Mouse (Mus musculus): ENCODE data around the gene Gcc2.
"Not testable (repeated sequence)": the region's sequence is repeated elsewhere in the genome, so short reads cannot be mapped to it uniquely, and the experiment has no call there.

The Gcc2 gene

DNA sequence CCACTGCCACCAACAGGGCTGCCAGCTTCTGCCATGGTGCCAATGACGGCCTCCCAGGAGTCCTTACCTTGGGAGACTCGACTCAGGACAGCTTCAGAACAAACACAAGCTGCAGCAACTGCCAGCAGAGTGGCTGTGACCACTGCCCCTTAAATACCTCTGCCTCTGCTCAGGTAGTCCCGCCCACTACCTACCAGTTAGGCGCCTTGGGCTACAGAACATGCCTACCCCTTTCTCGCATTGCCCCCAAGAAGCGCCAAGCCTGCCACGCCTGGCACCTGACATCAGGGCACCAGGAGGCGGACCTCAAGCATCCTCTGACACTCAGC, 22.7 kb upstream of the Gcc2 start, which contains the start of gene Duxf3:
Duxf3 (minus strand) TSS at position 35 of the 329 bp plus-strand sequence.
- not testable (repeated sequence) for DNase-seq

- not testable (repeated sequence) for DNase-seq
Measured at GRCm38 (mm10) chr10:58233054-58233739, 22.1 kb upstream of the Gcc2 start.

DNA sequence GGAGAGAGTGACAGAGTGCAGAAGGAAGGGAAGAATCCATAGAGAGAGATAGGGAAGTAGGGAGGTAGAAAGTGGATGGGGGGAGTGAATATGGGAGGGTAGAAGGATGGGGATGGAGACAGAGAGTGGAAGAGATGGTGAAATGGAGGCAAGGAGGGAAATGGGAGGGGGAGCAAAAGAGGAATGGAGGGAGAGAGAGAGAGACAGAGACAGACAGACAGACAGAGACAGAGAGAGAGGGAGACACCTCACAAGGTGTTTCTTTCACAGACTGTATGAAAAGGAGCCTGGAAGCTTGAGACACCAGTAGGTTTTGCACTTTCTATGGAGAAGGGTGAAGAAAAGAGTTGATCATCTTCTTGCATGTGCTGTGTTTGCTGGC, 21.6 kb upstream of the Gcc2 start:
- DNase-seq = not testable (repeated sequence)

GRCm38 (mm10) chr10:58234985-58235384, 20.3 kb upstream of the Gcc2 start:
- not testable (repeated sequence) for DNase-seq

DNA sequence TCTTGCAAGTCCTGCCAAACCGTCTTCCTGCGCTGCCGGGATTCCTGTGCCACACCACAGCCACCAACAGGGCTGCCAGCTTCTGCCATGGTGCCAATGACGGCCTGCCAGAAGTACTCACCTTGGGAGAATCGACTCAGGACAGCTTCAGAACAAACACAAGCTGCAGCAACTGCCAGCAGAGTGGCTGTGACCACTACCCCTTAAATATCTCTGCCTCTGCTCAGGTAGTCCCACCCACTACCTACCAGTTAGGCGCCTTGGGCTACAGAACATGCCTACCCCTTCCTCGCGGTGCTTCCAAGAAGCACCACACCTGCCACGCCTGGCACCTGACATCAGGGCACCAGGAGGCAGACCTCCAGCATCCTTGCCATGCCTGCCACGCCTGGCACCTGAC, 18.7 kb upstream of the Gcc2 start, which contains the start of gene Gm4981:
Gm4981 (minus strand) TSS at position 89 of the 400 bp plus-strand sequence.
- no peak for DNase-seq

DNA sequence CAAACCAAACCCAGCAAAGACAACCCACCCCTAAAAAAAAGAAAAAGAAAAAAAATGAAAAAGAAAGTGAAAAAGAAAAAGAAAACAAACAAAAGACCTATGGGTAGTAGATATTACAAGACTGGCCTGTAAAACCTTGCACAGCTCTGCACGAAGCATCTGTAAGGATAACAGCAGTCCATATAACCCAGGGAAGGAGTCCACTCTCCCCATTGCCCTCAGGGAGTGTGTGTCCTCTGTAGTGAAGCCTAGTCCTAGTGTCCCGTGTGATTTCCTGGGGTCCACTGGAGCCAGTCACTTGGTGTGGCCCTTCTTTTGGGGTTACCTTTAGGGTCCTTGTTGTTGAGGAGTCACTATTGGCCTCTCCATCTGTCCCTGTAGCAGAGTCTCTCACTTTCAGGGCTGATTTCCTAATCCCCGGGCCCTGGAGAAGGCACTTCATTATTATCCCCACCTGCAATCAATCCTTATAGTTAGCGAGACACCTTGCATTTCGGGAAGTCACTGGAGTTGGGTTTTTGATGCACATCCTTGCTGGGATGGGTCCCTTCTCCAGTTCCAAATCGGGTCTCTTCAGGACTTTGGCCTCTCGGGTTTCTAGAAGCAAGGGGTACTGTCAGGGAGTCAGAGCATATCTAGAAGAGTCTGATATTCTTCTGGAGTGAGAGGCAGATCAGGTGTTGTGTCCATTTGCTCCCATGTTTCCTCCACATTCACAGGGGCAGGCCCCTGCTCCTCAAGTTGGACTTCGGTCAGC, 16.1 kb upstream of the Gcc2 start:
- DNase-seq = peak; percentile 32

- DNase-seq = no peak
Measured at GRCm38 (mm10) chr10:58249535-58249934, 5.8 kb upstream of the Gcc2 start.

GRCm38 (mm10) chr10:58254635-58255175, 592 bp upstream of the Gcc2 start:
- no peak for DNase-seq

DNA sequence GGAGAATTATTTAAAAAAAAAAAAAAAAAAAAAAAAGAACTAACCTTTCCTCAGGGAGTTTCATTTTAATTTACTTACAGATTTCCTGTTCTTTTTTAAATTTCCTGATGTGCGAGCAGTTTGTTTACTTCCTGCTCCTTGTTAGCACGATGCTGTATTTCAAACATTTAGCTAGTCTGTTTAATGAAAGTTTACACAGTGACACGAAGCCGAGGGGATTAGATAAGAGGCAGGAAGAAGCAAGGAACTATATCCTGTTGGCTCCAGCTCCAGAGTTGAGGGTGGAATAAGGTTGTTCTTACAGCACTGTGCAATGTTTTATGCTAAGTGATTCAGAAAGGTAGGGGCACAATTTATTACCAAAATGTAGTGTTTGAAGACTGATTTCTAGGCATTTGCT, 657 bp downstream of the Gcc2 start:
- no peak for DNase-seq

- no peak for DNase-seq
Measured at GRCm38 (mm10) chr10:58258466-58258865, 3.2 kb downstream of the Gcc2 start.

DNA sequence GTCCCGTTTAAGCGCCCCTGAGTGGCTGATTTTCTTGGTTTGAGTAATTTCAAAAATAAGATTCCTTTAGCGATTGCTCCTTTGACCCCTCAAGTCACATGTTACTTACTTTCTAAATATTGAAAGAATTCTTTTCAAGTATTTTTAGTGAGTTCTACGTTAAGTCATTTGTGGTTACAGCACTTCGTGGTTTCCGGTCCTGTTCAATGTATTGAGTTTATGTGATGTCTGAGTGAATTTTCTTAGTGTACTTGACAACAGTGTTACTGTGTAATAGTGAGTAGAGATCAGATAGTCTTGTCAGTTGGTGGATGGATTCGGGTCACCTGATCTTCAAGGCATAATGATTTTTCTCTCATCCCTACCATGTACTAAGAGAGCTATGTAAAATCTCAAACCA, 26.9 kb downstream of the Gcc2 start:
- no peak for DNase-seq

DNA sequence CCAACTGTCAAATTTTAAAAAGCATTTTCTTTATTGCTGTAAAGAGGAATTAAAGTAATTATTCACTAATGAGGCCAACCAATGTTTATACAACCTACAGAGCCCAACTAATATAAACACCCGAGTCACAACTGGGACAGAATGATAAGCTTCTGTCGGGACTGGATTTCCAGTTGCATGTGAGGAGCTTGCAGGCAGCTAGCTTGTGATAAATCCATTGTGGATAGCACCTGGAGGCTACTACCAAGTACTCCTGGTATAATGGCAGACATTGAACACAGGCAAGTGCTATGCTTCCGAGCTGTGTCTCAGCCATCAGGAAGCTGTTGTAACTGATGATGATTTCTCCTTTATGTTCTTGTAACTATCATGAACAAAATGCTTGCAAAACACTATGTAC, 35.4 kb downstream of the Gcc2 start:
- no peak for DNase-seq

DNA sequence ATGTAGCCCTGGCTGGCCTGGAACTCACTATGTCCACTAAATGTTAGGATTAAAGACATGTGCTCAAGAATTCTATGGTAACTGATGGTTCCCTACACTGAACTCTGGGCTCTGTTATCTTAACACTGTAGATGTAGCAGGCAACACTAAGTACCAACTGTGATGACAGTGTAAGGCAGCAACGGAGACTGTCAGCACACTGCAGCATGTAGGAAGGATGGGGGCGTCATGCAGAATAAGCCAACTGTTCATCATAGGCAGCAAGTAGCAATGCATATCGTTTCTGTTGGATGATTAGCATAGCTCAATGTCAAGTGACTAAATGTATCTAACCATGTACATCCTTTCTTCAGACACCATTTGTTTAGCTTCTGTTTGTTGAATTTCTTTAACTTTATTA, 38.9 kb downstream of the Gcc2 start:
- DNase-seq = no peak

DNA sequence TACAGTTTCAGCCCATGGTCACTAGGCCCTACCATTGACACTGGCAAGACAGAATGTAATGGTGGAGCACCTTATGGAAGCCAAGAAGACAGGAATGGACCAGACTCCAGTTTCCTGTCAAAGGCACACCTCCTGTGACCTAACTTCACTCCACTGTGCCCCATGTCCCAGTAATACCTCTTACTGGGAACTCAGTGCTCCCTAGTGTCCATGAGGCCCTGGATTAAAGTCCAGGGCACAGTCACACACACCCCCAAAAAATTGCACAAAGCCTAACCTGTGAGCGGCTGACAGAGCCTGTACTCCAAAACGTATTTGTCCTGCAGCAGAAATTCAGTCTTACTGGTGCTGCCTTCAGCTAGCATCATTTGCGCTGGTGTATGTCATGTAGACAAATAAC, 40.3 kb downstream of the Gcc2 start:
- no peak for DNase-seq

DNA sequence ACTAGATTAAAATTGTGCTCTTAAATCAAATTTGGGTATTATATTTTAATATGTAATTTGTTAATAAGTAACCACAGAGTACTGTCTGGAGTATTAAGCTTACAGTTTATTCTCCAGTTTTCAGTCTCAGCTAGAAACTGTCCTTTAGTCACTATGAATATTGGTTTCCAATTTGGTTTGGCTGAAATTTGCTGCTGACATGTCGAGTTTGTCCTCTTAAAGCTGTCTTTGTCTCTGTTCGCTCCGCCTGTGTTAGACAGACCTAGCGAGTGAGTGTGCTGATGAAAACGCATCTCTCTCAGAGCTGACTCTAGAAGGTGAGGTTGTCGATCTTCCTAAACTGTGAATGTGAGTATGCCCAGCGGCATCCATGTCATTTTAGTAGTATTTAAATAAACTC, 49.7 kb downstream of the Gcc2 start:
- no peak for DNase-seq

GRCm38 (mm10) chr10:58306897-58307296, 51.6 kb downstream of the Gcc2 start:
- DNase-seq = no peak

DNA sequence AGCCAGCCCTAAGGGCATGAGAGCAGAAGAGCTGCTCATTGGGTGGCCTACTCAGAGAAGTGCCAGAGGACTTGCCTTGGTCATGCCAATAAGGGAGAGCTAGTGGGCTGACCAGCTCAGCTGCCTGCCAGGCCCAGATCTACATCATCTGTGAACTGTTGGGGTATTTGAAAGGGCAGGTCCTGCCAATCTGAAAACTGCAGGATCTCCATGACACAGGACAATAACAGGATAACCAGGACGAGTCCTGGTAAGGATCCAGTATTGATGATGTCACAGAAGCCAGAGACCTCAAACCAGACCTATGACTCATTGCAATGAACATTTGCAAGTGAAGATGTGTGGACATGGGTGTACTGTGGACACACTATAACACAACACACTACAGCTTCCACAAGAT, 55.5 kb downstream of the Gcc2 start:
- DNase-seq = no peak

- DNase-seq = no peak
Measured at GRCm38 (mm10) chr10:58312887-58313286, 57.6 kb downstream of the Gcc2 start.

DNA sequence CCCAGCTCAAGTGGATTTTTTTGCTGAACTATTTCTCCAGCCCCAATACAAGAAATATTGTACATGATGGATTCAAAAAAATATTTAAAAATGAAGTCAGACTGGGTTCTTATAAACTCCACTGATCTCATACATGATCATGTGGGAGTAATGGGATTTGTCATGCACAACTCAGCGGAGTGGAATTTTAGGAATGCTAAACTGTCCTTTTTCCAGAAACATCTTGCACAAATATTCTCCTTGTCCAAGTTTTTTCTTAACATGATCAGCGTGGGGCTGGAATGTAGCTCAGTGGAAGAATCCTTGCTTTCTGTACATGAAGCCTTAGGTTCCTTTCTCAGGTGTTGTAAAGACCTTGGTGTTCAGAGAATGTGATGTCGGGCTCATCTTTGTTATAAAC, 65.6 kb downstream of the Gcc2 start:
- DNase-seq = no peak

GRCm38 (mm10) chr10:58322361-58323027, 67.2 kb downstream of the Gcc2 start:
- no peak for DNase-seq

DNA sequence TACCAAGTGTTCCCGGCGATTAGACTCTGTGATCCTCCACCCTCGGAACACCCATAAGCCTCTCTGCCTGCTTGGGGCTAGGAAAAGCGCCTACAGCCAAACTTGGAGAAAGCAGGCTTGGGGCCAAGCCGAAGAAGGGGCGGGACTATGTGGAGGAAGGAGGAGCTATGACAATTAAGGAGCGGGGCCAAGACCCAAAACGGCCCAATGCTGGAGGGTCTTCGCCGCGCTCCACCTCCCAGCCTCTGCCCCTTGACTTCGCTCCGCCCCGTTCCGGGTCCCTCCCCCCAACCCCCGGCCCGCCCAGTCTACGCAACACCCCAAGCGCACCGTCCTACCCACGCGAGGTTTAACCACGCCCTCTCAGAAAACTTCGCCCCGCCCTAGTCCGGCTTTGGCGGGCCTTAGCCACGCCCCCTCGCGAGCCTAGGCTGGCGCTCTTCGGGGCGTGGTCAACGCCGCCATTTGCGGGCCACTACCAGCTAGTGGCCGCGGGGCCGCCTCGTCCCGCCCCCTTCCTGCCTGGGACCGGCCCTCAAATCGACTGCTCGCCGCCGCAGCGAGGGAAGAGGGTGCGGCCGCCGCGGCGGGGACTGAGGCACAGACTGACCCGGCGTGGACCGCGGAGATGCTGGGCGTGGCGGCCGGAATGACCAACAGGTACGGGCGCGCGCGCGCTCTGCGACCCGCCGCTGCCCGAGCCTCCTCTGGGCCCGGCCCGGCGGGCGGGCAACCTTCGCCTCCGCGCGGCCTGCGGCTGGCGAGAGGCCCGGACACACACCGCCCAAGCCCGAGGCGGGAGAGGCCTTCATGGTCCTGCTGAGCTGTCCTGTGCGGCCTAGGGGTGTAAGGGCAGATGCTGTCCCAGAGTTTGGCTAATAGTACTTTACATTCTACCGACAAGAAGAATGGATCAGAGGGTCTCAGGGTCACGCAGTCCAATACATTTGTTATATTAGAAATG, 68.0 kb downstream of the Gcc2 start, which contains the start of gene Lims1:
Lims1 (plus strand) TSS at position 439 of the 964 bp plus-strand sequence.
- peak; percentile 93 for DNase-seq

DNA sequence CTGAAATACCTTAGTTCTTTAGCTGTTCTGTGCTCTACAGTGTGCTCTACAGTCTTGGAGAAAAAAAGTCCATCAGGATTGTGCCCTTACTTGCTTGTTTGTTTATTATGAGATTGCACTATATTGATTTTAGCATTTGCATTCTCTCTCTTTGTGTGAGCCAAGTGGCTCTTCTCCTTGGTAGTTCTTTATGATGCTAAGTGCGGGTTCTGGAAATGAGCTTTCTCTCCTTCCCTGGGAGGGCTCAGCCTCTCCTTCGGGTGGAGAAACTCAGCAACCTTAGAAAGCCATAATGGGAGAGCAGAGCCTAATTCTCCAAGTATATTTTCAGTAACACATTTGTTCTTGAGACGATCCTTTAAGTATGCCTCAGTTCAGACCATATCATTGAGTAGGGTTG, 71.0 kb downstream of the Gcc2 start:
- DNase-seq = no peak
